Mouse (Mus musculus): Measurements from ENCODE around the gene Lix1. TPM values are rescaled to one million over a fixed set of nuclear protein-coding genes. Genes with fewer than 3 reads are reported as not detected.
"Not testable (repeated sequence)": the region's sequence is repeated elsewhere in the genome, so short reads cannot be mapped to it uniquely, and the experiment has no call there.

The Lix1 gene
- polyA plus RNA-seq, 3 experiments from 2014 or later: 0.39 TPM; not detected in 2

GRCm38 (mm10) chr17:17414206-17414605, 11.7 kb downstream of the Lix1 start:
- no peak for ATAC-seq

DNA sequence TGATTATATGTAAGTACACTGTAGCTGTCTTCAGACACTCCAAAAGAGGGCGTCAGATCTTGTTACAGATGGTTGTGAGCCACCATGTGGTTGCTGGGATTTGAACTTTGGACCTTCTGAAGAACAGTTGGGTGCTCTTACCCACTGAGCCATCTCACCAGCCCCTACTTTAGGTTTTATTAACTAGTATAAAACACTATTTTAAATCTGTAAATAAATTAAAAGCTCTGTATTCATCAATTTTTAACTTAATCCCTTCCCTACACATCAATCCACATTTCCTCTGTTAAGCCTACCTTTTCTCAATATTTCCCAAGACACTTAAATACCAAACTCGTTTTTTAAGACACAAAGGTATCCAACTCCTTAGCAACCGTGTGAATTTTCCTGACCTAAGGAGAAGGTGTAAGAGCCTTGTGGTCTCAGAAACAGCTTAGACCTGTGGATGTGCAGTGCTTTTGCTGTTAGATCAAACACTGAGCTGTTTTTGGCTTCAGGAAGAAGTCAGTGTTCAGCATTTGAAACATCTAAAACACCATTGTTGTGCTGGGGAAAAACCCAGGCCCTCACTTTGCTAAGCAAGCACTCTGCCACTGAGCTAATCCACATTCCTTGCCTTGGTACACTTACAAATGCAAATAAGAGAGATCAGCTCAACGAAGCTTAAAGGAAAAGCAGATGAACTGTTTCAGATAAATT, 22.3 kb downstream of the Lix1 start:
- ATAC-seq: no peak

DNA sequence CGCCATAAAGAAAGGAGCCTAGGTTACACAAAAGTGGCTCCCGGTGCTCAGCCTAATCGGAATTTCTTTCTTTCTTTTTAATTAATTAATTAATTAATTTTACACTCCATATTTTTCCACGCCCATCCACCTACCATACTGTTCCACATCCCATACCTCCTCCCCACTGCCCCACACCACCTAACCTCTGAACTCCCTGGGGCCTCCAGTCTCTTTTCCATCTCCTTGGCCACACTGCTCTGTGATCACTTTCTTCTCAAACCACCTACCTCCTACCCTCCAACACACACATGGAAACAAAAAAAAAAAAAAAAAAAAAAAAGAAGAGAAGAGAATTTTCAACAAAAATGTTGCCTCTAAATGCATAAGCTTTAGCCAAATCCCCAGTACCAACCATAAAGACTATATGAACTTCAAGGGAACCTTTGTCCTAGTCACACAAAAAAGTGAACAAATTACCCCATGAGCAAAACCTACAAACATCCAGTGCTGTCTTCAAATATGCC, 22.9 kb downstream of the Lix1 start:
- ATAC-seq: no peak

DNA sequence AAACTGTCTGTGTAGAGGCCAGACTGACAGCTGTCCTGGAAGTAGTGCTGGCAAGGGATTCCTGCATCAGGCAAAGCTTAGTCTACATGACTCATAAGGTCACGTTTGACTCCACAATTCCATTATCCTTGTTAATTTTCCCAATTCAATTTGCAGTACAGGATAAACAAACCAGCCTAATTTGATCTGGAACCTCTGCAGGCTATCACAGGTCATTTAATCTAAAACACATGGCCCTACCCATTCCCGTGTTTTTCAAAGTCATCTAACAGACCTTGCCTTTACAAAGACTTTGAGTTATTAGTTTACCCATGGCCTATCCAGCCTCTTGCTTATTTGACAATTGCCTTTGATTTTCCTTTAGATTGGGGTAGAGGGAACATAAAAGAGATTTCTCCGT, 23.4 kb downstream of the Lix1 start:
- no peak for ATAC-seq

GRCm38 (mm10) chr17:17428888-17429287, 26.4 kb downstream of the Lix1 start:
- no peak for ATAC-seq

DNA sequence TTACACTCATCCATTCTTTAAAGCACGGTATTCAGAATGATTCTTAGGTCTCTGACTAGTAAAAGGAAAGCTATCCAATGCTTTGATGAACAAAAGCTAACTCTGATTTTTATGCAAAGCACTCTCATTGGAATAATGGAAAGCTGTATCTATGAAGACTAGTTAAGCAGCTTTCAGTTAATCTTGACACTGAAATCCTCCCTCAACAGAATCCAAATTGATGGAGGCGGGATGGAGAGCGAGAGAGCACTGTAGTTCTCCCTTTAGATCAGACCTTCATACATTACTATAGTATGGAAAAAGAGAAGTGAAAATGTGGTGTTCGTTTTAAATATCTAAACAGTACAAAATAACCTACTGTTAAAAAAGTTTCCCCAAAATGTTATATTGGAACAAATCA, 31.2 kb downstream of the Lix1 start:
- ATAC-seq: no peak

DNA sequence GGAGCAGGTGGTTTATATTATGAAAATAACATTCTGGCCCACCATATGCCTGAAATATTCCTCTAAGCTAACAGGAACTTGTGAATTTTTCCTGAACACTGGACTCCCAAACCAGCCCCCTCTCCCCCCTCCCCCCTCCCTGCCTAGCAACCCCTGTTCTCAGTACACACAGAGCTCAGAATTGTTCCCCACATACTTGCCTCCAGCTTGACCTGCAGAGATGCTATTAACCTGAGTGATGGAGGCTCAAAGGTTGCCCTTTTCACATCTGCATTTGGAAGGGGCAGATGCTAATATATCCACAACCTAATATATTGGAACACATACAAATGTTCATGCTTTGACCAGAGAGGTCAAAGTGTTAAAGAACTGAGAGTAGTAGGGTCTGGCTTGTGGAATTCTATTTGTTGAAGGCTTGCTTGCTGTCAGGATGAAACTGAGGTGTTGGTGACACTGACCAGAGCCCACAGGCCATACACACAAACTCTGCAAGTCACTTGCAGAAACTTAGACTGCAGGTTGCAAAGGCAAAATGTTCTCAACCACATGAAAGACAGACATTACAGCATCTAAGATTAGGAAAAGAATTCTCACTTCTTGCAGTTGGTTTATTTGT, 36.2 kb downstream of the Lix1 start:
- ATAC-seq: no peak

- no peak for ATAC-seq
Measured at GRCm38 (mm10) chr17:17441876-17442498, 39.5 kb downstream of the Lix1 start.

- ATAC-seq: no peak
Measured at GRCm38 (mm10) chr17:17444297-17444886, 41.9 kb downstream of the Lix1 start.

DNA sequence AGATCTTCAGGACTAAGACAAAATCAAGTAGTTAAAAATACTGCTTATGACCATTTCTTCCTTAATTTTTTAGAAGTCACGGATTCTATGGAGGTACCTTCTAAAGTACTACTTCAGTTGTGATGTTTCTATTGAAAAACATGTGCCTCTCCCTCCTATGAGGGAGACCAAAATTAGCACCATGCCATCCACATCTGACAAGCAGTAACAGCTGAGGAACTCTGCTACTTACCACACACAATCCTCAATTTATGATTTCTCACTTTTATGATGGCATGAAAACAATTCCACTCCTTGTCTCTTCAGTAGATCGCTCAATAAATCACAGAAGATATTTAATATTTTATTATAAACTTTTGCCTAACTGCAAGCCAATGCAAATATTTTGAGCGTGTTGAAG, 44.2 kb downstream of the Lix1 start:
- ATAC-seq: no peak

DNA sequence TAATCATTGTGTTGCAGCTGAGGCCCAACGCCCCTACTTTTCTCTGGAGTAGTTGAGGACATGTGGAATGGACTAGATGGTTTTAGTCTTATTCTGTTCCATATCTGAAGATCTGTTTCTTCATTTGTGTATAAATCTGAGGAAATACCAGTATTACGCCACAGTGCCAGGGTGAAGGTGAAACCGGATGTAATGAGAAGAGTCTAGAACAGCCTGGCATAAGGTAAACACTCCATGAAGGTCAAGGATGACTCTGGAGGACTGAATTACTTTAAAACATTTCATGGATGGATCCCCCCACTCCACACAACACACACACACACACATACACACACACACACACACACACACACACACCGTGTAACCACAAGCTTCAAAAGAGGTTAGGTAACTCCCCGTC, 45.3 kb downstream of the Lix1 start:
- no peak for ATAC-seq

- ATAC-seq: no peak
Measured at GRCm38 (mm10) chr17:17448737-17449440, 46.4 kb downstream of the Lix1 start.

DNA sequence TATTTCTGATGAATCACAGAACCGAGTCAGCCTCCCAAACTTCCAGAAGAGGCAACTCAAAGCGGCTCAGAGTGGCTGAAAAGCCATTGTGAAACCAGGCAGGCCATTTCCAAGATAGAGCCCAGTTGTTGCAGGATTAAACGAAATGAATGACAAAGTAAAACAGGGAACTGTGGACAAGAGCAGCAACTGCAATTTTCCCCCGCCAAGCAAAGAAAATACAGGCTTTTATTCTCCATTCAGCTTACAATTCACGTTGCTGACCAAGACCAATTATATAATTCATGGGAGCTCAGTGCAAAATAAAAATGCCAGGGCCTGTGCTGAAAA, 46.9 kb downstream of the Lix1 start:
- no peak for ATAC-seq

GRCm38 (mm10) chr17:17451102-17451501, 48.6 kb downstream of the Lix1 start:
- ATAC-seq: no peak

DNA sequence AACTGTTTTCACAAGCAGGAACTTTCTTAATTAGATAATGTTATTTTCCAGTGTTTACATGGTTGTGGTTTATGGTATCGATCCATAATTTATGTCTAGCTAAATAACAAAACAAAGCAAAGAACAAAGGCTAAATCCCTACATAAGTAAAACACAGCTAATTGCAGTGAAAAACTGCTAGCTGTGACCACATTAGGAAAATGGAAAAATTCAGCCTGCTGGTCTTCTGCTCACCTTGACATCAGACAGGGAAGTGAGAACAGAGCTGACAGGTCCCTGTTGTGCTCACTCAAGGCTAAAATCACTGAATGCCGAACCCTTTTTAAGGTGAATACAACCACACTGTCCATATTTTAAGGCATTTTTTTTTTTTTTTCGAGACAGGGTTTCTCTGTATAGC, 50.1 kb downstream of the Lix1 start:
- ATAC-seq: no peak

DNA sequence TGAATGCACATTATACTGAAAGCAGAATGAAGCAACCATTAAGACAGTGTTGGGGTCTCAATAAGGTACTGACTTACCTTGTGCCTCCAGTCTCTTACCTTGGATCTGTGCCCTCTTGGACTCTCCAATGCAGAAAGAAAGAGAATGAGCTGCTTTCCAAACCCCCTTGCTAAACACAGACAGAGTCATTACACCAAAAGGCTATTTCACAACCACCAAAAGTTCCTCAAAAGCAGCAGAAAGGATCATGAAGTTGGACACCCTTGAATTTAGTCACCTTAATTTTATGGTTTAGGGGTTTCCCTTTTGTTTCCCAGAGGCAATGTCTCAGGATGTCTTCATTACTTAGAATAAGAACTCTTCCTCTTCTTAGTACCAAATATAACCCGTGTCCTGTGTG, 52.1 kb downstream of the Lix1 start:
- ATAC-seq: no peak

DNA sequence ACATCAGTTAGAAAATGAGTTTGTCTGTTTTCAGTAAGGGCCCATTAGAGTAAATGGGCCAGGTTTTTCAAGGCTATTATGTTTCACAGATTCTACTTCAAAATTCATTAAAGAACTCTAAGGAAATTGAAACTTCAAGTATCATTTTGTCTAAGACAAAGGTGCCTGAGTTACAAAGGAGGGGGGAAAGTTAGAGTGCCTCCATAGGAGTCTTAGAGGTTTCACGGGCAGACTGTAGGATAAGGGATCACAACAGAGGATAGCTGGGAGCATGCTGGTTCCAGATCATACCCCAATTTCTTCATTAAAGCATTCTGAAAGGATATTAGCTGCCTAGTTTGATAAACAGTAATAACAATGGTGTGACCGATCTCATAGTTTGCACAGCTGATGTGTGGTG, 83.3 kb downstream of the Lix1 start:
- ATAC-seq: no peak

GRCm38 (mm10) chr17:17490820-17491621, 88.5 kb downstream of the Lix1 start:
- no peak for ATAC-seq

DNA sequence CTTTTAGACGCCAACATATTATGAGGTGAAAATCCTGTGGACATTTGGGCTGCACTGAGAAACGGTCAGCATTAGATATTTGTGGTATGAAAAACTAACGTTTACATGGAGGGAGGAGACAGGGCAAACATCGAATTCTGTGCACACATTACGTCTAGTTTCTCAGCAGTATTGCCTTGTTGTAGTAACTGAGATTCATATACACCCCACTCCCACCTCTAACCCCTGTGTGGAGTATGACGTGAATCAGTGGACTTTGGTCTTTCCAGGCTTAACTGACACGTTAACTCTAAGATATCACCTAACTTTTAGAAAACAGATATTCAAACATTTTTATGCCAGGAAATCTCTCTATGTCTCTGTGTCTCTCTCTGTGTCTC, 89.1 kb downstream of the Lix1 start:
- no peak for ATAC-seq

GRCm38 (mm10) chr17:17492116-17492515, 89.6 kb downstream of the Lix1 start:
- ATAC-seq: no peak

DNA sequence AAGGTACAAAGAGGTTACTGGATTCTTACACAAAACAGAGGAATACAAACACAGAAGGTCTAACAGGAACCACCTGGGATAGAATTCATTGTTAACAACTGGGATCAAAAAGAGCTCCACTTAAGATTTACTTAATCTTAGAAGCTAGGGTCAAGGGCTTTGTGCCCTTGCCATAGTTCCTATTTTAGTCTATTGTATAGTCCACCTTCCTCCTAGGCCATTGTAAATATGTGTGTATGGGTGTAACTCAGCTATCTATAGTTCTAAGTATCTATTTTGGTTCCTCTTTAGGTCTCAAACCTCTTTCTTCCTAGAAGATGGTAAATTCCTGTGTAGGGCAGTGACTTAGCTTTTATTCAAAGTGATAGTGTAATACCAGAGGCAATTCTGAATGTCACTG, 93.8 kb downstream of the Lix1 start:
- ATAC-seq: not testable (repeated sequence)

GRCm38 (mm10) chr17:17496730-17497129, 94.3 kb downstream of the Lix1 start:
- no peak for ATAC-seq
